Mouse (Mus musculus) G1E-ER4 (cell line): ENCODE results near the gene 6430571L13Rik. TPM values are rescaled to one million over a fixed set of nuclear protein-coding genes. Genes with fewer than 3 reads are reported as not detected.

Experiments used
- GATA1 ChIP-seq: IDR thresholded peaks from one replicate; pipeline ENCODE4 v1.8.0; 2012; ENCODE audit warnings: low read length, inconsistent platforms
- polyA plus RNA-seq: library from polyadenylated mRNA; stranded (reverse); fragments of >175 nt; gene quantifications from 2 replicates; pipeline ENCODE4 v1.2.3, GENCODE M21; 2012

The 6430571L13Rik gene
- polyA plus RNA-seq, 1 experiment, result 0.16 TPM

GRCm38 (mm10) chr9:107324799-107325561 lies 15.4 kb upstream of the 6430571L13Rik start:
- no peak for TF ChIP-seq GATA1

DNA sequence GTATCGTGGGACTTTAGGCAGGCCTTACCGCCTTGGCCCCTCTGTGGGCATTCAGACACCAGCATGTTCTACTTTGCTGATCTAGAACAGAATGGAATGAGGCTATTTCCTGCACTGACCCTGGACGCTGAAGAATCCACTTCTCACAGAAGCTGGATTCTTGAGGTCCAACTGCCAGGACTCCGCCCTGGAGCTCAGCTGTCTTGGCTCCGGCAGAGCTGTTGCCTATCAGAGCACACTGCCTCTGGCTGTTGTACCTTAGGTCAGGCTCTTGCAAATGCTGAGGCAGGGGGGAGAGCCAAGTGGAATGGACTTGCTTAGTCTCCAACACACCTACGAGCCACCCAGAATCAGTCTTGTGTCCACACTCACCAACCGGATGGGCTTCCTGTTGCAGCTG lies 14.5 kb upstream of the 6430571L13Rik start:
- TF ChIP-seq GATA1, result no peak

DNA sequence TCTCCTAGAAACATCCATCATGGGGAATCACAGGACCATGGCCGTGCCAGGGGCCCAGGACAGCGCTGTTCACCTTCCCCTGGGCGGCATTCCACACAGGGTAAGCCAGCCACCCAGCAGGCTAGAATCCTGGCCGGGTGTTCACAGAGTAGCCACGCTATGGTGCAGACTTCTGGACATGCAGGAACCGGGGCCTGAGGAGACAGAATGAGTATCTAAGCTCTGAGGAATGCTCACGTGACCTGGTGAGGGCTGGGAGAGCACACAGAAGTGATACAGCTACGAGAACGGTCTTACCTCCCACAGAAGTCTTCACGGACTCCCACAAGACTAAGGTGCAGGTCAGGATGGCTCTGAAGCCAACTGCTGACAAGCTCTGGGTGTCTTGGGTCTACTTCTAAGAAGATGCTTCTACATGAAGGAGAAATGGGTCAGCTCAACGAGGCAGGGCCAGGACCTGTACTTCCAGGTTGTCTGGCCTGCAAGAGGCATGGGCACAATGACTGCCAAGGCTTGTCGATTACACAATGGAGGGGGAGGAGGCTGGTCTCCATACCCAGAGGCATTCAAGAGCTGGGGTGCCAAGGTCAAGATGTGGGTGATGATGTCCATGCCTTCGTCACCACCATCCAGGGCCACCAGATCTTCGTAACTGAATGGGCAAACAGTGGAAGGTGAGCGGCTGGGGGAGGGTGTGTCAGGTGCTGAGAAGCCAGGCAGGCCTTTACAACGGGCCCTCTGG lies 12.4 kb upstream of the 6430571L13Rik start:
- no peak for TF ChIP-seq GATA1

- no peak for TF ChIP-seq GATA1
These were observed 9.6 kb upstream of the 6430571L13Rik start for GRCm38 (mm10) chr9:107330791-107331190.

DNA sequence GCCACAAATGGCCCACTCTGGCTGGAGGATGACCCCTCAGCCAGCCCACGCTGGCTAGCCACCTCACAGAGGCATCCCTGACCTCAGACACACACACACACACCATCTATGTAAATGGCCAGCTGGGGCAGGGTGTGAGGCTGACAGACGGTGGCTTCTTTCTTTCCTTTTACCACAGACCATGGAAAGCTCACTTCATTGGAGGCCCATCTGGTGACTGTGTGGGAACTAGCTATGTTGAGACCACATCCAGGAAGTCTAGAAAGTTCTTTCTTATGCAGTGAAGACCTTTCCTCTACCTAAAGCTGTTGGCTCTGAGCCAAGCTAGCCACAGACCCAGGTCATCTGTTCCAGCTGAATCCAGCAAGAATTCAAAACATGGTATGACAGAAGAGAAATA lies 6.7 kb upstream of the 6430571L13Rik start:
- TF ChIP-seq GATA1, result no peak

GRCm38 (mm10) chr9:107334356-107334755 lies 6.0 kb upstream of the 6430571L13Rik start:
- no peak for TF ChIP-seq GATA1

- no peak for TF ChIP-seq GATA1
These were observed 5.4 kb upstream of the 6430571L13Rik start for GRCm38 (mm10) chr9:107335046-107335445.

GRCm38 (mm10) chr9:107335909-107336308 lies 4.5 kb upstream of the 6430571L13Rik start:
- no peak for TF ChIP-seq GATA1

DNA sequence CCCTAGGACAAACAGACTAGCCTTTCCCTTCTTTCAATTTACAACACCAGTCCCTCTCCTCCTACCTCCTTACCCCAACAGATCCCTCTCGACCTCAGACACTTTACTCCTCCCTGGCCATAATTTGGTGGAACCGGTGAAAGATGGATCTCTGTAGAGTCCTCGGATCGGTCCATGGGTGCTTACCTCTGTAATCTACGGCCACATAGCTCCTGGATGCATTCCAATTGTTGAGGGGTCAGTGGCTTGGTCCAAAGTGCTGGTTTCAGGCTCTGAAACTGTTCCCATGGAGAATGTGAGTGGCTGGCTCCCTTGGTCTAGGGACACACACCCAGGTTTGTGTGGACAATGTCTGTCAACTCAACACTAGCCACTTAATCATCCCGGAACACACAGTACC lies 4.0 kb upstream of the 6430571L13Rik start:
- no peak for TF ChIP-seq GATA1

GRCm38 (mm10) chr9:107338172-107338883 lies 2.1 kb upstream of the 6430571L13Rik start, which contains the start of gene Hemk1:
TSS of gene Hemk1 (minus strand) at chr9:107338350.
- no peak for TF ChIP-seq GATA1

GRCm38 (mm10) chr9:107340911-107341645 lies 676 bp downstream of the 6430571L13Rik start:
- TF ChIP-seq GATA1, result no peak

DNA sequence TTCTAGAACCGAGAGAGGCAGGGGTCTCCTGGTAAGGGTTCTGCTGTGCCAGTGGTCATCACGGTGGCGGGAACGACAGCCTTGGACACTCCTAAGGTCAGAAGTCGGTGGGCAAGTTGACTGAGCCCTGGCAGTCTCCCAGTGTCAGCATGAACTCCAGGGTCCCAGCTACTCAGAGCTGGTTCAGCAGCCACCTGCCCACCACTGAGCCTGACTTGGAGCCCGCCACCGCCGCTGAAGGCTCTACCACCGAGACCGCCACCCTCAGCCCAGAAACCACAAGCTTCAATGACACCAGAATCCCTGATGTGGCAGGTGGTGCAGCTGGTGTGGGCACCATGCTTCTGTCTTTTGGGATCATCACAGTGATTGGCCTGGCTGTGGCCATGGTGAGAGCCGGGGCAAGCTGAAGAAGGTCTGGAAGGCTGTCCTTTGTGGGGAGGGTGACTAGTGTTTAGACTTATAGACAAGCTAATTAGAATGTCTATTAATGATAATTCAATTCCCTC lies 1.9 kb downstream of the 6430571L13Rik start:
- TF ChIP-seq GATA1, result no peak

- TF ChIP-seq GATA1, result no peak
These were observed 2.9 kb downstream of the 6430571L13Rik start for GRCm38 (mm10) chr9:107343146-107343943.

GRCm38 (mm10) chr9:107344027-107344426 lies 3.6 kb downstream of the 6430571L13Rik start:
- no peak for TF ChIP-seq GATA1
